Mouse (Mus musculus) adrenal gland, adult 10 weeks (tissue): ENCODE measurements around the gene Ankfy1. TPM values are rescaled to one million over a fixed set of nuclear protein-coding genes. Genes with fewer than 3 reads are reported as not detected.

ENCODE experiments used
- polyA plus RNA-seq: library from polyadenylated mRNA; stranded (reverse); fragments of 350-450 nt; fragmentation: Illumina TruSeq; extraction: RNeasy Lipid Tissue Mini Kit (QIAGEN cat#74804); gene quantifications from one replicate; pipeline ENCODE4 v1.2.3, GENCODE M21; 2014; ENCODE audit warnings: low read depth, low replicate concordance

Ankfy1 gene
- 48.9 TPM for polyA plus RNA-seq

DNA sequence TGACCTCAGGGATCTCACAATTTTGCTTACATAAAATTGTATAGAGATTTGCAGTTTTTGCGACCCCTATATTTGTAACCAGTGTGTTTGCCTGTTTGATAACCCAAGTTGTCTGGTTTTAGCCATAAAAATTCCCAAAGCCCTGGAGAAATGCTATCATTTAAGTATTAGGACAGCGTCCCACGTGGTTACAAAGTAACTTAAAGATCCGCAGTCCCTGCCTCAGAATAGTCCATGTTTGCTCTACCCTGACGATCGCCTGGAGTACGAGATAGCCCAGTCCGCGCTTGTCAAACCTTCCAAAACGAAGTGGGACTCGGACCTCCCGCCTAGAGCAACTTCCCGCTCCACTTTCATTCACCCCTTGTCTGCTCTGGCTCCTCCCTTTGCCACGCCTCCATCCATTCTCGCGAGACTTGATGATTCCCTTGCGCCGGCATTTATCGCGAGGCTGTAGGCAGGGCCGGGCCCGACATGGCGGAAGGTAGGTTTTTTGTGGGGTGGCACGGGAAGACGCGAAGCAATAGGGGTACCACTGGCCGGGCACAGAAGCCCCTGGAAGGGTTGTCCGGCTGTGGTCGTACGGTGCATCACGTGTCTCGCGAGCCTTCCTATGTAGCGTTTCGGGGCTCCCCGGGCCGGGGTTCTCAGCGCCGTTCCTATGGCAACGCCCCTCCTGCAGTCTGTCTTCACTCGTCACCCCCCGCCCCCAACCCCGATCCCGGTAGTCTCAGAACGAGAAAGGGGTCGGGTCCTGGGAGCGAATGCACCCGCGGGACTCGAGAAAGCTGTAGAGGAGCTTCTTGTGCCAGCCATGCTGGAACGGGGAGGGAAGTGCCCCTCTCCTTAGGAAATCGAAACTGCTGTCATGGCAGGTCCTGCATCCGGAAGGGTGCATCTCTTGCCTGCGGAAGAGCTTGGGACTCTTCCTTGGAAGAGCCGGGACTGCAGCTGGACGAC, at the start of gene Ankfy1:
Gene Ankfy1, plus strand, starts transcription at position 456 of the 960 bp plus-strand sequence.

DNA sequence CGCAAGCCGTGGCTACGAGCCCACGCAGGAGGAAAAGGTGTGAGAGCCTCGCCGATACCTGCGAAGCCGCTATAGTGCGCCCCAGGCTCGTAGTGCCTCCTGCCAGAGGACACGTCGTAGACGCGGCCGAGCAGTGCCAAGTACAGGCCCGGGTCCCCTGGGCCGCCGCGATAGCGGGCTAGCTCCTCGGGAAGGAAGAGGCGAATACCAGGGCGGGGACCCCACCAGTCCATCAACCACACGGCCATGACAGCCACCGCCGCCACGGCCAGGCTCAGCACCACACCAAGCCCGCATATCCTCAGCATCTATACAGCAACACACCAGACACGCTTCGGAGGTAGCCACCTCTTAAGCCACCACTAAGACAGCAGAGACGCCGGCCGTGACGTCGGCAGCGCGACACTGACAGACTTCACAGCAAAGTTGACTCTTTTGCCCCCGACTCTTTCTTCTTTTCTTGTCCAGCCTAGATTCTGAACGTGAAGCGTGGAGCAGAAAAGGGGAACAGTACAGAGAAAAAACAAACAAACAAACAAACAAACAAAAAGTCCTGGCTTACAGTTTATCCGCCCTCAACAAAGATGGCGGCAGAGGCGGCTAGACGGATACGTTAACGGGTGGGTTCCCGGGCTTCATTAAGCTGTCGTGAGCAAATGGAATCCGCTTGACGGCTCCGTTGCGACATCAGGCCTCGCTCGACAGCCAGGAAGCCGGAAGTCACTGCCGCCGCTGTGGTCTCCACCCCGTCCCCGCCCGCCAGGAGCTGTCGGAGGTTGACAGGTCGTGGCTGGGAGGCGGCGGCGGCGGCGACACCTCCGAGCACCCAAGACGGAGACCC, 105.9 kb downstream of the Ankfy1 start, which contains the start of the genes Cyb5d2 and Zzef1:
Gene Cyb5d2, minus strand, starts transcription at position 688 of the 841 bp plus-strand sequence.
Gene Zzef1, plus strand, starts transcription at position 772 of the 841 bp plus-strand sequence.

Other genes with a start within 250 kb of the Ankfy1 start
- 34.3 TPM for gene Mybbp1a, start 248.7 kb upstream of the Ankfy1 start, polyA plus RNA-seq
- 0.52 TPM for gene Spns2, start 200.1 kb upstream of the Ankfy1 start, polyA plus RNA-seq
- gene Spns3, start 139.5 kb upstream of the Ankfy1 start, polyA plus RNA-seq, result not detected
- gene Ube2g1, start 82.7 kb upstream of the Ankfy1 start, polyA plus RNA-seq, result 176 TPM
- 22.7 TPM for gene Cyb5d2, start 106.1 kb downstream of the Ankfy1 start, polyA plus RNA-seq
- gene Zzef1, start 106.2 kb downstream of the Ankfy1 start, polyA plus RNA-seq, result 14.3 TPM